Mouse (Mus musculus) CH12.LX (cell line): ENCODE measurements around the gene Gba2. TPM values are rescaled to one million over a fixed set of nuclear protein-coding genes. Genes with fewer than 3 reads are reported as not detected.

ENCODE experiments used
- DNase-seq: peaks from one replicate; pipeline ENCODE4 v3.0.0-alpha.2; 2013; ENCODE audit errors: extremely low read depth
- H3K27ac ChIP-seq: 2 replicates; pipeline ENCODE4 v1.5.1; 2012; ENCODE audit warnings: low read depth, mild to moderate bottlenecking, control low read depth, moderate library complexity; ENCODE audit not compliant: insufficient read depth
- H3K27me3 ChIP-seq: replicated peaks from 2 replicates; pipeline ENCODE3; 2012; ENCODE audit warnings: inconsistent platforms
- H3K36me3 ChIP-seq, 2 experiments: replicated peaks in 1 of 2; 2 replicates each; pipeline versions ENCODE3 to v1.6.1; 2012; ENCODE audit warnings: inconsistent platforms in 1 of 2, low read length in 1 of 2, mild to moderate bottlenecking in 1 of 2, mixed read lengths in 1 of 2, moderate library complexity in 1 of 2; ENCODE audit not compliant: control insufficient read depth in 1 of 2, insufficient read depth in 1 of 2
- H3K4me1 ChIP-seq, 2 experiments: 2 replicates each; pipeline ENCODE4 v1.6.1; 2012; ENCODE audit warnings: inconsistent platforms in 1 of 2, moderate library complexity in 1 of 2; ENCODE audit not compliant: insufficient read depth in 2 of 2, control insufficient read depth in 1 of 2
- H3K4me2 ChIP-seq: 2 replicates; pipeline ENCODE4 v1.6.1; 2012; ENCODE audit warnings: low read depth, mild to moderate bottlenecking, control low read depth; ENCODE audit not compliant: poor library complexity, insufficient read depth, severe bottlenecking
- H3K4me3 ChIP-seq, 3 experiments: fragments of 150-350 bp in 1 of 3; sonication (generic) in 1 of 3; replicated peaks in 1 of 3; 2 replicates each; pipeline versions ENCODE3 to v1.5.1; 2011 to 2012; ENCODE audit warnings: low read depth in 2 of 3, low read length in 2 of 3, mild to moderate bottlenecking in 2 of 3, moderate library complexity in 2 of 3, control low read depth in 1 of 3, improper control_type of control experiment in 1 of 3, inconsistent platforms in 1 of 3, mixed read lengths in 1 of 3; ENCODE audit not compliant: poor library complexity in 1 of 3
- H3K79me2 ChIP-seq: replicated peaks from 2 replicates; pipeline ENCODE4 v1.6.1; 2012; ENCODE audit warnings: mild to moderate bottlenecking, moderate library complexity; ENCODE audit not compliant: control insufficient read depth, poor library complexity, insufficient read depth, severe bottlenecking; ENCODE audit errors: extremely low read depth
- H3K9ac ChIP-seq: 2 replicates; pipeline ENCODE4 v1.6.1; 2012; ENCODE audit warnings: low read depth, mild to moderate bottlenecking, control low read depth, moderate library complexity; ENCODE audit not compliant: insufficient read depth
- H3K9me3 ChIP-seq: replicated peaks from 2 replicates; pipeline ENCODE3; 2012; ENCODE audit warnings: low read length, inconsistent platforms, mixed read lengths
- CTCF ChIP-seq, 2 experiments: IDR thresholded peaks in 1 of 2; conservative IDR thresholded peaks in 1 of 2; 2 replicates each; pipeline ENCODE4 v1.5.1; 2011 to 2012; ENCODE audit warnings: low read depth in 2 of 2, low read length in 2 of 2, improper control_type of control experiment in 1 of 2, inconsistent platforms in 1 of 2, mild to moderate bottlenecking in 1 of 2, moderate library complexity in 1 of 2
- JUN ChIP-seq: IDR thresholded peaks from 2 replicates; pipeline ENCODE4 v1.6.1; 2011; ENCODE audit warnings: low read depth, mild to moderate bottlenecking, low read length, improper control_type of control experiment, moderate library complexity; ENCODE audit not compliant: insufficient read depth
- MAZ ChIP-seq: IDR thresholded peaks from 2 replicates; pipeline ENCODE4 v1.6.1; 2012; ENCODE audit warnings: low read depth, mild to moderate bottlenecking, inconsistent platforms, low read length, improper control_type of control experiment, moderate library complexity
- MEF2A ChIP-seq: IDR thresholded peaks from 2 replicates; pipeline ENCODE4 v1.6.1; 2014; ENCODE audit warnings: low read depth, mild to moderate bottlenecking, inconsistent platforms, low read length, improper control_type of control experiment, borderline replicate concordance
- NELFE ChIP-seq: IDR thresholded peaks from 2 replicates; pipeline ENCODE4 v1.6.1; 2011; ENCODE audit warnings: low read depth, low read length, improper control_type of control experiment
- POLR2A ChIP-seq: IDR thresholded peaks from 2 replicates; pipeline ENCODE4 v1.6.1; 2011; ENCODE audit warnings: low read depth, mild to moderate bottlenecking, improper control_type of control experiment, low read length
- POLR2AphosphoS2 ChIP-seq: IDR thresholded peaks from 2 replicates; pipeline ENCODE4 v1.6.1; 2011; ENCODE audit warnings: low read depth, low read length, improper control_type of control experiment
- RAD21 ChIP-seq: IDR thresholded peaks from 2 replicates; pipeline ENCODE4 v1.6.1; 2011; ENCODE audit warnings: low read depth, mild to moderate bottlenecking, low read length, improper control_type of control experiment, moderate library complexity
- RCOR1 ChIP-seq: conservative IDR thresholded peaks from 2 replicates; pipeline ENCODE4 v1.6.1; 2012; ENCODE audit warnings: low read depth, mild to moderate bottlenecking, inconsistent platforms, low read length, improper control_type of control experiment
- SIN3A ChIP-seq: IDR thresholded peaks from 2 replicates; pipeline ENCODE4 v1.6.1; 2012; ENCODE audit warnings: low read length, improper control_type of control experiment, inconsistent platforms
- SMC3 ChIP-seq: IDR thresholded peaks from 2 replicates; pipeline ENCODE4 v1.6.1; 2011; ENCODE audit warnings: low read depth, low read length, improper control_type of control experiment
- TBP ChIP-seq: conservative IDR thresholded peaks from 2 replicates; pipeline ENCODE4 v1.6.1; 2011; ENCODE audit warnings: low read depth, low read length, improper control_type of control experiment
- TCF12 ChIP-seq: IDR thresholded peaks from 2 replicates; pipeline ENCODE4 v1.6.1; 2014; ENCODE audit warnings: low read depth, mild to moderate bottlenecking, inconsistent platforms, low read length, improper control_type of control experiment
- UBTF ChIP-seq: IDR thresholded peaks from 2 replicates; pipeline ENCODE4 v1.6.1; 2012; ENCODE audit warnings: low read depth, mild to moderate bottlenecking, inconsistent platforms, low read length, improper control_type of control experiment, moderate library complexity
- USF1 ChIP-seq: IDR thresholded peaks from 2 replicates; pipeline ENCODE4 v1.6.1; 2014; ENCODE audit warnings: low read depth, mild to moderate bottlenecking, inconsistent platforms, low read length, improper control_type of control experiment
- USF2 ChIP-seq: conservative IDR thresholded peaks from 2 replicates; pipeline ENCODE4 v1.6.1; 2011; ENCODE audit warnings: low read depth, low read length, improper control_type of control experiment
- ZC3H11A ChIP-seq: IDR thresholded peaks from 2 replicates; pipeline ENCODE4 v1.6.1; 2012; ENCODE audit warnings: low read depth, mild to moderate bottlenecking, inconsistent platforms, low read length, improper control_type of control experiment
- ZMIZ1 ChIP-seq: IDR thresholded peaks from 2 replicates; pipeline ENCODE4 v1.6.1; 2012; ENCODE audit warnings: low read depth, mild to moderate bottlenecking, inconsistent platforms, low read length, improper control_type of control experiment
- dilution Hi-C: fragments of 300-500 bp; cut with MboI; formaldehyde crosslinking; loops from 2 replicates; pipeline ENCODE4 v1.14.3; 2020; ENCODE audit warnings: low sequenced_read_pairs; ENCODE audit not compliant: extremely low pct_unique_long_range_greater_than_20kb, extremely low pct_ligation_motif_present
- in situ Hi-C: fragments of 300-500 bp; cut with MboI; formaldehyde crosslinking; loops from 3 replicates; pipeline ENCODE4 v1.14.3; 2019; ENCODE audit warnings: low sequenced_read_pairs, low pct_ligation_motif_present, low pct_unique_long_range_greater_than_20kb, mixed read lengths
- polyA plus RNA-seq: library from polyadenylated mRNA; unstranded; fragments of >175 nt; gene quantifications from 2 replicates; pipeline ENCODE4 v1.2.1, GENCODE M21; 2012; ENCODE audit warnings: low read depth; ENCODE audit not compliant: insufficient read length
- total RNA-seq, 2 experiments: library from RNA; depleted of rRNA; stranded (reverse); fragments of 300-350 nt in 1 of 2; fragments of >200 nt in 1 of 2; gene quantifications; 2 replicates each; pipeline ENCODE4 v1.2.3; 2012 to 2014

The Gba2 gene
- total and polyA plus RNA-seq, 3 experiments = 3.2 to 11.2 (median 4.1) TPM

- no peak for TF ChIP-seq UBTF
- 0 out of 2 replicates have a peak, but pooled peaks have one; percentile 9 for TF ChIP-seq JUN
- 0 out of 2 replicates have a peak, but pooled peaks have one; percentile 63 for TF ChIP-seq RCOR1
- TF ChIP-seq MEF2A = peak; percentile 84
- no peak for TF ChIP-seq CTCF (conservative IDR thresholded peaks at IDR 0.05 in 1 of 2, IDR thresholded peaks at IDR 0.05 in 1 of 2; ENCODE audit: low read depth in 2 of 2, low read length in 2 of 2)
- TF ChIP-seq POLR2A = no peak
- peak; percentile 39; the same call in 1 of the 2 replicates for TF ChIP-seq ZMIZ1
- TF ChIP-seq TCF12 = peak; percentile 68
- TF ChIP-seq MAZ = peak; percentile 83
- TF ChIP-seq NELFE = no peak
- no peak for TF ChIP-seq SMC3
- no peak for TF ChIP-seq ZC3H11A
- TF ChIP-seq POLR2AphosphoS2 = no peak
- TF ChIP-seq RAD21 = no peak
- TF ChIP-seq USF1 = no peak
Measured at GRCm38 (mm10) chr4:43560243-43560611, 18.4 kb downstream of the Gba2 start (continued).

- no peaks in the 10 kb centered on the region for H3K27me3 ChIP-seq
- peaks cover 46% of the 10 kb centered on the region for H3K79me2 ChIP-seq
- H3K9ac ChIP-seq = peak overlapping the region; percentile 16
- H3K9me3 ChIP-seq = no peaks in the 10 kb centered on the region
- H3K4me2 ChIP-seq = peak overlapping the region; percentile 92
- in situ Hi-C loops = loop anchor here (25.0 kb wide), 1 partner anchor 547 kb away; the partner anchor contains the start of genes Fancg and Vcp
- H3K4me1 ChIP-seq = peaks cover 21 to 72% of the 10 kb centered on the region in 2 experiments
- peak; percentile 49 for DNase-seq
- peak overlapping the region; percentile 28 to 85 (median 37) for H3K4me3 ChIP-seq
- dilution Hi-C loops = no loop called here
- TF ChIP-seq RAD21 (no peak), MAZ (no peak), SIN3A (no peak; the same call in 1 of the 2 replicates), TBP (no peak), USF2 (no peak)
- peaks cover 22 to 46% of the 10 kb centered on the region in 2 experiments for H3K36me3 ChIP-seq
- H3K27ac ChIP-seq = peak overlapping the region; percentile 61
Measured at GRCm38 (mm10) chr4:43559519-43560242, 19.0 kb downstream of the Gba2 start.
